Mouse (Mus musculus) adrenal gland, adult 18-20 months (tissue): ENCODE results near the gene Chrm1. TPM values are rescaled to one million over a fixed set of nuclear protein-coding genes. Genes with fewer than 3 reads are reported as not detected.
"Not testable (repeated sequence)": the region's sequence is repeated elsewhere in the genome, so short reads cannot be mapped to it uniquely, and the experiment has no call there.

ENCODE experiments used
- DNase-seq, 2 experiments: peaks; one replicate each; pipeline ENCODE4 v3.0.0; 2021 to 2022; ENCODE audit warnings: low spot score in 2 of 2
- total RNA-seq, 2 experiments: library from RNA; stranded (reverse); gene quantifications; 1 replicate in 1 of 2; 2 replicates in 1 of 2; pipeline ENCODE4 v1.2.3; 2021

Gene Chrm1
- total RNA-seq, 2 experiments from 2014 or later: 0.60 to 1.5 TPM

- DNase-seq: no peak
Measured at GRCm38 (mm10) chr19:8715868-8716766, 52.5 kb downstream of the Chrm1 start.

- no peak for DNase-seq
Measured at GRCm38 (mm10) chr19:8716767-8717475, 53.3 kb downstream of the Chrm1 start.

GRCm38 (mm10) chr19:8718357-8718756 is 54.8 kb downstream of the Chrm1 start:
- peak; percentile 46 to 57 for DNase-seq

GRCm38 (mm10) chr19:8719037-8719436 is 55.4 kb downstream of the Chrm1 start:
- not testable (repeated sequence) for DNase-seq

- DNase-seq: no peak
Measured at GRCm38 (mm10) chr19:8721378-8721777, 57.8 kb downstream of the Chrm1 start.

- no peak for DNase-seq
Measured at GRCm38 (mm10) chr19:8722021-8722420, 58.4 kb downstream of the Chrm1 start.

GRCm38 (mm10) chr19:8722559-8722906 is 58.9 kb downstream of the Chrm1 start:
- DNase-seq: no peak

GRCm38 (mm10) chr19:8722907-8723573 is 59.5 kb downstream of the Chrm1 start, which contains the start of gene Slc3a2:
TSS of gene Slc3a2 (minus strand) at chr19:8723369.
- peak; percentile 86 to 88 for DNase-seq

GRCm38 (mm10) chr19:8723574-8724346 is 60.2 kb downstream of the Chrm1 start:
- no peak for DNase-seq

GRCm38 (mm10) chr19:8724392-8724791 is 60.8 kb downstream of the Chrm1 start:
- DNase-seq: no peak

- DNase-seq: no peak
Measured at GRCm38 (mm10) chr19:8725081-8725613, 61.6 kb downstream of the Chrm1 start.

- DNase-seq: no peak
Measured at GRCm38 (mm10) chr19:8726609-8727390, 63.2 kb downstream of the Chrm1 start.

- DNase-seq: no peak
Measured at GRCm38 (mm10) chr19:8727495-8728114, 64.0 kb downstream of the Chrm1 start.

GRCm38 (mm10) chr19:8728335-8729099 is 64.9 kb downstream of the Chrm1 start:
- not testable (repeated sequence) for DNase-seq
